In the genomic region with DNA sequence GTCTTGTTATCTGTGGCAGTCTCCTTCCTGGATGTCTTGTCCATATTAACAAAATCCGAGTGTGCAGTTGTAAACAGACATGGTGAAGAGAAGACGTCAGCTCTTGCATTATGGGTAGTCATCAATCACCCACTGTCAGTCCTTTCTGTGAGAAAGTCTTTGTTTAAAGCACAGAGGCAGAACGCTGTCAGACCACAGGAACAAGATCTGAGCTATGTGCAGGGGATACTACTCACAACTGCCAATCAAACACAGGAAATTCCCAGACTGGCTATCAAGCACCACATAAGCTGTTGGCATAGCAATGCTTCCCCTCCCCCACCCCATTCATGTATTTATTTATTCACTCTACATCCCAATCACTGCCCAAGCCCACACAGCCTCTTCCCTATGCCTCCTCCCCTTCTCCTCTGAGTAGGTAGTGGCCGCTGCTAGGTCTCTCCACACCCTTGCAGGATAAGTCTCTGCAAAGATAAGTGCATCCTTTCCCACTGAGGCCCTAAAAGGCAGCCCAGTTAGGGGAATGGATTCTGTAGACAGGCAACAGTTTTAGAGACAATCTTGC, we compare ENCODE assay signal across 14 mouse cellular contexts.
A peak's percentile ranks its signal among the peaks of the same experiment; 100 is the strongest.
DNase-seq lines count a peak whose midpoint lies in the region; ATAC-seq and TF ChIP-seq lines count a peak whose summit lies in the region.
"Had no signal": no experiment of that assay in that cellular context is flagged by ENCODE, and none has a peak within 500 bp of the region (broad histone marks: within the 10 kb centered on the region; RNA-seq: fewer than 3 reads in every experiment).

No protein-coding gene starts in this region.

- ATAC-seq in embryonic facial prominence, embryonic 11.5 days (replicated peaks; ENCODE audit: insufficient number of reproducible peaks, low FRiP score, low TSS enrichment, low read depth): 0 out of 2 replicates have a peak, but pooled peaks have one; percentile 23
- no peak for ATAC-seq in stomach, postnatal 0 days (ENCODE audit: low FRiP score, low TSS enrichment)

- H3K36me3 ChIP-seq in heart, embryonic 10.5 days: no peaks in the 10 kb centered on the region
- no peaks in the 10 kb centered on the region for H3K36me3 ChIP-seq in embryonic facial prominence, embryonic 11.5 days (replicated peaks; ENCODE audit: control insufficient read depth, insufficient read depth, low read depth, low read length)
- H3K36me3 ChIP-seq in stomach, postnatal 0 days (ENCODE audit: control insufficient read depth, insufficient read depth, low read length): no peaks in the 10 kb centered on the region
- H3K36me3 ChIP-seq: limb, embryonic 10.5 days; liver, embryonic 15.5 days had no signal

- no peaks in the 10 kb centered on the region for H3K27me3 ChIP-seq in heart, embryonic 10.5 days (ENCODE audit: insufficient read depth, poor library complexity, severe bottlenecking)
- H3K27me3 ChIP-seq in embryonic facial prominence, embryonic 11.5 days (ENCODE audit: control insufficient read depth, insufficient read depth, low read length): no peaks in the 10 kb centered on the region
- no peaks in the 10 kb centered on the region for H3K27me3 ChIP-seq in stomach, postnatal 0 days (ENCODE audit: control insufficient read depth, insufficient read depth, low read length)
- H3K27me3 ChIP-seq: liver, embryonic 15.5 days had no signal

- H3K4me2 ChIP-seq in embryonic facial prominence, embryonic 11.5 days (ENCODE audit: low read depth, low read length): no peak overlapping the region
- H3K4me2 ChIP-seq in stomach, postnatal 0 days (replicated peaks; ENCODE audit: low read depth): no peak overlapping the region
- H3K4me2 ChIP-seq: liver, embryonic 15.5 days had no signal

- intact Hi-C loops in heart, postnatal 14 days (cut with DNase I): no loop called here
- intact Hi-C loops in gastrocnemius, postnatal 14 days (cut with DNase I; ENCODE audit: low total_unique reads): no loop called here

- H3K9me3 ChIP-seq in heart, embryonic 10.5 days: no peaks in the 10 kb centered on the region
- no peaks in the 10 kb centered on the region for H3K9me3 ChIP-seq in embryonic facial prominence, embryonic 11.5 days (replicated peaks; ENCODE audit: control insufficient read depth, low read length)
- no peaks in the 10 kb centered on the region for H3K9me3 ChIP-seq in stomach, postnatal 0 days (ENCODE audit: control insufficient read depth, low read length)
- H3K9me3 ChIP-seq: limb, embryonic 10.5 days; liver, embryonic 15.5 days had no signal

- no peak overlapping the region for H3K27ac ChIP-seq in heart, embryonic 10.5 days
- no peak overlapping the region for H3K27ac ChIP-seq in embryonic facial prominence, embryonic 11.5 days (replicated peaks; ENCODE audit: low read depth, low read length)
- H3K27ac ChIP-seq in stomach, postnatal 0 days (replicated peaks): no peak overlapping the region
- H3K27ac ChIP-seq: limb, embryonic 10.5 days; liver, embryonic 15.5 days had no signal

- TF ChIP-seq CTCF in stomach, postnatal 0 days (IDR thresholded peaks at IDR 0.05; ENCODE audit: low read depth): no peak

- H3K4me1 ChIP-seq in heart, embryonic 10.5 days: peaks cover 7% of the 10 kb centered on the region; the same call in 1 of the 2 replicates
- no peaks in the 10 kb centered on the region for H3K4me1 ChIP-seq in embryonic facial prominence, embryonic 11.5 days (ENCODE audit: control insufficient read depth, insufficient read depth, low read length)
- no peaks in the 10 kb centered on the region for H3K4me1 ChIP-seq in stomach, postnatal 0 days (replicated peaks; ENCODE audit: control insufficient read depth, insufficient read depth)
- H3K4me1 ChIP-seq: liver, embryonic 15.5 days had no signal

- no peak overlapping the region for H3K4me3 ChIP-seq in heart, embryonic 10.5 days
- no peak overlapping the region for H3K4me3 ChIP-seq in embryonic facial prominence, embryonic 11.5 days (ENCODE audit: low read depth, low read length)
- no peak overlapping the region for H3K4me3 ChIP-seq in stomach, postnatal 0 days (ENCODE audit: low read depth, low read length)
- H3K4me3 ChIP-seq: limb, embryonic 10.5 days; liver, embryonic 15.5 days had no signal

- DNase-seq in heart, embryonic 10.5 days (ENCODE audit: low spot score): peak; percentile 75
- no peak for DNase-seq in heart, postnatal 14 days
- peak; percentile 8 for DNase-seq in 3T3-L1 (ENCODE audit: low read depth, low spot score)
- DNase-seq in embryonic facial prominence, embryonic 11.5 days (ENCODE audit: low spot score): peak; percentile 49
- peak; percentile 54 for DNase-seq in lung, postnatal 10 days
- DNase-seq in gastrocnemius, adult 8-10 months (ENCODE audit: low spot score in 2 of 2): no peak
- no peak for DNase-seq in stomach, postnatal 0 days (ENCODE audit: low spot score)
- no peak for DNase-seq in gastrocnemius, postnatal 14 days
- DNase-seq: adrenal gland, postnatal 14 days; cerebellum, postnatal 25 days; heart, adult 18-20 months; heart, postnatal 4 days had no signal

- no peak overlapping the region for H3K9ac ChIP-seq in embryonic facial prominence, embryonic 11.5 days (replicated peaks; ENCODE audit: low read length)
- H3K9ac ChIP-seq in stomach, postnatal 0 days (ENCODE audit: low read length): no peak overlapping the region
- H3K9ac ChIP-seq: liver, embryonic 15.5 days had no signal

- TF ChIP-seq EP300 in stomach, postnatal 0 days (optimal IDR thresholded peaks at IDR 0.05): no peak

- 16% methylated on average over 4 of the region's 4 CpGs for WGBS in heart, embryonic 10.5 days
- 35% methylated on average over 4 of the region's 4 CpGs for WGBS in embryonic facial prominence, embryonic 11.5 days
- WGBS in stomach, postnatal 0 days: 35% methylated on average over 4 of the region's 4 CpGs

Comparison
In these comparisons a context has a peak if more than half of its experiments do, and no peak if none do; other contexts are left out.
1. DNase-seq: peak in heart, embryonic 10.5 days (single experiment), 3T3-L1 (single experiment), embryonic facial prominence, embryonic 11.5 days (single experiment) and lung, postnatal 10 days (single experiment); none in heart, postnatal 14 days (0 of 2), gastrocnemius, adult 8-10 months (0 of 2), stomach, postnatal 0 days (single experiment) and gastrocnemius, postnatal 14 days (single experiment).